Mouse (Mus musculus) c-Kit-positive CD71-positive TER-119-negative erythroid progenitor cells, embryonic 14.5 days (primary cell): Measurements from ENCODE around the gene Atg101.

ENCODE experiments used
- DNase-seq: peaks from one replicate; pipeline ENCODE4 v3.0.0-alpha.2; 2013; ENCODE audit warnings: low read depth

The Atg101 gene

GRCm38 (mm10) chr15:101286129-101286770 lies 2.2 kb downstream of the Atg101 start:
- DNase-seq = no peak

GRCm38 (mm10) chr15:101287361-101287760 lies 3.3 kb downstream of the Atg101 start:
- DNase-seq = no peak

GRCm38 (mm10) chr15:101290354-101290753 lies 6.3 kb downstream of the Atg101 start:
- DNase-seq = no peak

GRCm38 (mm10) chr15:101292012-101292411 lies 7.9 kb downstream of the Atg101 start:
- no peak for DNase-seq

GRCm38 (mm10) chr15:101293025-101293621 lies 9.1 kb downstream of the Atg101 start, which contains the start of gene 6030408B16Rik:
6030408B16Rik (plus strand) TSS chr15:101293212.
- no peak for DNase-seq

- DNase-seq = no peak
Observed at GRCm38 (mm10) chr15:101294028-101294894, 10.2 kb downstream of the Atg101 start.

GRCm38 (mm10) chr15:101295106-101295505 lies 11.0 kb downstream of the Atg101 start:
- DNase-seq = no peak

GRCm38 (mm10) chr15:101295616-101296015 lies 11.5 kb downstream of the Atg101 start:
- DNase-seq = no peak

- DNase-seq = no peak
Observed at GRCm38 (mm10) chr15:101296091-101296490, 12.0 kb downstream of the Atg101 start.

GRCm38 (mm10) chr15:101297988-101298387 lies 13.9 kb downstream of the Atg101 start:
- DNase-seq = no peak

- no peak for DNase-seq
Observed at GRCm38 (mm10) chr15:101298550-101298949, 14.5 kb downstream of the Atg101 start.

- DNase-seq = no peak
Observed at GRCm38 (mm10) chr15:101299480-101299960, 15.4 kb downstream of the Atg101 start.

- no peak for DNase-seq
Observed at GRCm38 (mm10) chr15:101300128-101300527, 16.1 kb downstream of the Atg101 start.

- no peak for DNase-seq
Observed at GRCm38 (mm10) chr15:101302201-101302600, 18.1 kb downstream of the Atg101 start.

GRCm38 (mm10) chr15:101303830-101304229 lies 19.8 kb downstream of the Atg101 start:
- DNase-seq = no peak

- no peak for DNase-seq
Observed at GRCm38 (mm10) chr15:101306459-101306858, 22.4 kb downstream of the Atg101 start.

GRCm38 (mm10) chr15:101308440-101309348 lies 24.6 kb downstream of the Atg101 start:
- no peak for DNase-seq

GRCm38 (mm10) chr15:101309493-101309892 lies 25.4 kb downstream of the Atg101 start:
- no peak for DNase-seq

- DNase-seq = no peak
Observed at GRCm38 (mm10) chr15:101311087-101311770, 27.2 kb downstream of the Atg101 start.

GRCm38 (mm10) chr15:101312006-101312405 lies 27.9 kb downstream of the Atg101 start:
- DNase-seq = no peak

- DNase-seq = no peak
Observed at GRCm38 (mm10) chr15:101315378-101315777, 31.3 kb downstream of the Atg101 start.
